Mouse (Mus musculus) heart, postnatal 10 days (tissue): Measurements from ENCODE around the gene Ucp1. TPM values are rescaled to one million over a fixed set of nuclear protein-coding genes. Genes with fewer than 3 reads are reported as not detected.

Source experiments
- DNase-seq, 2 experiments: peaks; one replicate each; pipeline ENCODE4 v3.0.0; 2021
- intact Hi-C: fragments of 180-260 bp; cut with DNase I; formaldehyde crosslinking; loops from one replicate; pipeline ENCODE4 v1.15.1; 2025
- total RNA-seq, 2 experiments: library from RNA; stranded (reverse); gene quantifications; 2 replicates each; pipeline ENCODE4 v1.2.3; 2021

Ucp1 gene
- total RNA-seq, 2 experiments from 2014 or later = 110 to 572 TPM

GRCm38 (mm10) chr8:83331567-83331898 is 41.4 kb downstream of the Ucp1 start:
- intact Hi-C loops = loop anchor here (5.0 kb wide), 1 partner anchor 111 kb away; no protein-coding TSS in a partner anchor
- DNase-seq = peak; percentile 30 to 42

- intact Hi-C loops = loop anchor here (1.0 to 5.0 kb wide), 2 partner anchors 110 to 167 kb away; partner anchors contain the start of gene Tbc1d9
- DNase-seq = peak; percentile 98
Measured at GRCm38 (mm10) chr8:83331899-83332697, 41.9 kb downstream of the Ucp1 start, which contains the start of gene Elmod2. TSS of gene Elmod2 (minus strand) at chr8:83332486.

GRCm38 (mm10) chr8:83332864-83333263 is 42.7 kb downstream of the Ucp1 start:
- intact Hi-C loops = loop anchor here (1.0 to 5.0 kb wide), 2 partner anchors 109 to 168 kb away; partner anchors contain the start of gene Tbc1d9
- peak in 1 of 2 experiments; percentile 6 for DNase-seq

GRCm38 (mm10) chr8:83342076-83342475 is 51.9 kb downstream of the Ucp1 start:
- intact Hi-C loops = loop anchor here (2.0 to 5.0 kb wide), 3 partner anchors 81 to 480 kb away; partner anchors contain the start of gene Rnf150
- no peak for DNase-seq

- intact Hi-C loops = loop anchor here (2.0 to 5.0 kb wide), 3 partner anchors 82 to 480 kb away; partner anchors contain the start of gene Rnf150
- DNase-seq = peak; percentile 9 to 29
Measured at GRCm38 (mm10) chr8:83342693-83343092, 52.5 kb downstream of the Ucp1 start.

Other genes with a start within 250 kb of the Ucp1 start
- 1 to 10 TPM; 4.5 to 5.2 TPM for gene Tbc1d9, start 125.0 kb upstream of the Ucp1 start, total RNA-seq
- gene Gm10645, start 124.2 kb upstream of the Ucp1 start, total RNA-seq = under 1 TPM in 1 of 2 experiments, not detected in 1; 0.31 TPM
- gene Elmod2, start 42.1 kb downstream of the Ucp1 start, total RNA-seq = 1 to 10 TPM; 9.5 to 9.7 TPM
- gene Mgat4d, start 58.1 kb downstream of the Ucp1 start, total RNA-seq = not detected
- gene Clgn, start 99.5 kb downstream of the Ucp1 start, total RNA-seq = not detected
- 10 to 100 TPM; 39.3 to 48.2 TPM for gene Scoc, start 168.0 kb downstream of the Ucp1 start, total RNA-seq
- not detected for gene Olfr370, start 245.4 kb downstream of the Ucp1 start, total RNA-seq